Comparison of ENCODE assay signal across 20 mouse cellular contexts in the genomic region with DNA sequence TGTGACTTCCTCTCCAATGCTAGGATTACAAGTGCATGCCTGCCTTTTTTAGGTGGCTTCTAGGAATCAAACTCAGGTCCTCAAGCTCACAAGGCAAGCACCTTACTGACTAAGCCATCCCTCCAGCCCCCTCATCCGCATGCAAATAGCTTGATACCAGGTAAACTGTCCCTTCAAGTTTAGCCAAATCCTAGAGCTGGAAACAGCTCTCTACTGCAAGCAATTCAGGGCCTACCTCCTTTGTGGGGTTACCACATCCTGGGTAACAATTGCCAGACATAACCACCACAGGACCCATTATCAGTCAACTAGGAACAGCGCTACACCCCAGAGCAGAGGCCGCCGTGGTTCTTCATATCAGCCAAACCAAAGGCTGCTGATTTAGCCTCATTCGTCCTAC. TPM values are rescaled to one million over a fixed set of nuclear protein-coding genes. Genes with fewer than 3 reads are reported as not detected.
DNase-seq lines count a peak whose midpoint lies in the region; ATAC-seq and TF ChIP-seq lines count a peak whose summit lies in the region.
"Had no signal": no experiment of that assay in that cellular context is flagged by ENCODE, and none has a peak within 500 bp of the region (broad histone marks: within the 10 kb centered on the region; RNA-seq: fewer than 3 reads in every experiment).

No protein-coding gene starts in this region.

- DNase-seq in spleen, adult 2 months (ENCODE audit: low read depth in 1 of 2, low spot score in 2 of 2): peak in 1 of 2 experiments; percentile 45
- no peak for DNase-seq in spleen, adult 18-20 months
- DNase-seq in naive thymus-derived CD4-positive, alpha-beta T cell, adult 2 months (ENCODE audit: low read depth): peak; percentile 85
- DNase-seq in thymus, postnatal 4 days: peak; percentile 60
- DNase-seq in left cerebral cortex, adult 9 months (ENCODE audit: low spot score in 2 of 2): no peak
- DNase-seq in ovary, postnatal 10 days (ENCODE audit: low spot score): no peak
- DNase-seq: adrenal gland, adult 8-10 months; cerebellum, adult 9-11 months; embryo, embryonic 11 days; forebrain, postnatal 0 days; heart, postnatal 14 days had no signal

- ATAC-seq in hematopoietic stem cell, adult 5-6 weeks (replicated peaks in 1 of 2; ENCODE audit: insufficient read depth in 1 of 2, low FRiP score in 2 of 2, low TSS enrichment in 1 of 2, low read depth in 1 of 2, poor library complexity in 2 of 2, severe bottlenecking in 2 of 2): peak; percentile 56 to 67; a peak in 3 of 4 replicates
- no peak for ATAC-seq in erythroid progenitor cell, adult 5-6 weeks (replicated peaks; ENCODE audit: low FRiP score, poor library complexity, severe bottlenecking)
- ATAC-seq: forebrain, postnatal 0 days; intestine, embryonic 16.5 days; lung, postnatal 0 days had no signal

- H3K4me1 ChIP-seq in spleen, adult 2 months (ENCODE audit: control insufficient read depth, insufficient read depth, insufficient read length): peaks cover 2% of the 10 kb centered on the region; the same call in 1 of the 2 replicates
- H3K4me1 ChIP-seq: neural tube, embryonic 12.5 days had no signal

- TF ChIP-seq CTCF in spleen, adult 2 months (IDR thresholded peaks at IDR 0.05; ENCODE audit: extremely low read depth, insufficient read depth, insufficient read length, insufficient replicate concordance): no peak

- H3K27ac ChIP-seq in spleen, adult 2 months (ENCODE audit: insufficient read depth, low read length): peak overlapping the region; percentile 71
- H3K27ac ChIP-seq: hindbrain, embryonic 14.5 days; kidney, embryonic 15.5 days; neural tube, embryonic 12.5 days; stomach, postnatal 0 days had no signal

- H3K4me3 ChIP-seq in spleen, adult 2 months (ENCODE audit: extremely low read depth, insufficient read depth, insufficient read length): no peak overlapping the region
- H3K4me3 ChIP-seq: kidney, embryonic 15.5 days; megakaryocyte, embryonic 14.5 days; neural tube, embryonic 12.5 days had no signal

- no peaks in the 10 kb centered on the region for H3K27me3 ChIP-seq in spleen, adult 2 months (ENCODE audit: control insufficient read depth, insufficient read depth, low read length)
- H3K27me3 ChIP-seq: kidney, embryonic 15.5 days; neural tube, embryonic 12.5 days had no signal

- TF ChIP-seq POLR2A in spleen, adult 2 months (IDR thresholded peaks at IDR 0.05; ENCODE audit: low read depth, low read length): no peak

- WGBS in spleen, adult 2 months: 38% methylated on average over 5 of the region's 5 CpGs

- no peaks in the 10 kb centered on the region for H3K36me3 ChIP-seq in spleen, adult 2 months (ENCODE audit: control insufficient read depth, insufficient read depth, low read length)
- H3K36me3 ChIP-seq: kidney, embryonic 15.5 days; neural tube, embryonic 12.5 days had no signal

RNA-seq across cellular contexts. Expression of gene Thy1, which starts 12.1 kb away (rescaled TPM):
- 197 and 206 TPM in 2 replicates for polyA plus RNA-seq in spleen, adult 2 months (2012; rRNA removed)
- 2.0 and 5.8 TPM in 2 replicates for total RNA-seq in hematopoietic stem cell, adult 5-6 weeks (2017)
- total RNA-seq in erythroid progenitor cell, adult 5-6 weeks (2015; ENCODE audit: low replicate concordance): 11.9 and 33.1 TPM in 2 replicates
- 1.0 and 7.8 TPM in 2 replicates for total RNA-seq in erythroid progenitor cell, adult 5-6 weeks (2017; ENCODE audit: low replicate concordance)

RNA-seq across cellular contexts. Expression of gene Usp2, which starts 35.7 kb away (rescaled TPM):
- 0.65 and 0.69 TPM in 2 replicates for polyA plus RNA-seq in spleen, adult 2 months (2012; rRNA removed)
- 2.0 and 3.0 TPM in 2 replicates for total RNA-seq in hematopoietic stem cell, adult 5-6 weeks (2017)
- not detected in 2 replicates for total RNA-seq in erythroid progenitor cell, adult 5-6 weeks (2015; ENCODE audit: low replicate concordance)
- 1.8 TPM in 1 of 2 replicates, not detected in the other for total RNA-seq in erythroid progenitor cell, adult 5-6 weeks (2017; ENCODE audit: low replicate concordance)

Comparison
In these comparisons a context has a peak if more than half of its experiments do, and no peak if none do; other contexts are left out.
1. DNase-seq: peak in naive thymus-derived CD4-positive, alpha-beta T cell, adult 2 months (single experiment) and thymus, postnatal 4 days (single experiment); none in spleen, adult 18-20 months (0 of 2), left cerebral cortex, adult 9 months (0 of 2) and ovary, postnatal 10 days (single experiment).